8 mouse cellular contexts compared by ENCODE assay signal in genomic region chr12:76405971-76406370, GRCm38 (mm10). TPM values are rescaled to one million over a fixed set of nuclear protein-coding genes. Genes with fewer than 3 reads are reported as not detected.
DNase-seq lines count a peak whose midpoint lies in the region; ATAC-seq and TF ChIP-seq lines count a peak whose summit lies in the region.

No protein-coding gene starts in this region.

- H3K9me3 ChIP-seq in hindbrain, embryonic 14.5 days (ENCODE audit: control insufficient read depth, low read length), result no peaks in the 10 kb centered on the region
- H3K9me3 ChIP-seq in midbrain, embryonic 10.5 days (replicated peaks), result no peaks in the 10 kb centered on the region

- H3K27ac ChIP-seq in testis, adult 2 months (ENCODE audit: control insufficient read depth, insufficient read depth, low read depth, low read length), result peak overlapping the region; percentile 98
- H3K27ac ChIP-seq in hindbrain, embryonic 14.5 days, result no peak overlapping the region
- no peak overlapping the region for H3K27ac ChIP-seq in midbrain, embryonic 10.5 days (replicated peaks)

- H3K4me1 ChIP-seq in testis, adult 2 months (ENCODE audit: control insufficient read depth, insufficient read depth, low read length), result peaks cover 5% of the 10 kb centered on the region
- peaks cover 12% of the 10 kb centered on the region; the same call in 1 of the 2 replicates for H3K4me1 ChIP-seq in hindbrain, embryonic 14.5 days (replicated peaks; ENCODE audit: control insufficient read depth, insufficient read depth, low read length)
- H3K4me1 ChIP-seq in midbrain, embryonic 10.5 days, result peaks cover 31% of the 10 kb centered on the region

- ATAC-seq in hindbrain, embryonic 14.5 days (ENCODE audit: low FRiP score), result no peak

- no peak overlapping the region for H3K9ac ChIP-seq in hindbrain, embryonic 14.5 days

- H3K36me3 ChIP-seq in testis, adult 2 months (ENCODE audit: control insufficient read depth, insufficient read depth, low read length), result peaks cover 3% of the 10 kb centered on the region
- no peaks in the 10 kb centered on the region for H3K36me3 ChIP-seq in hindbrain, embryonic 14.5 days (replicated peaks; ENCODE audit: control insufficient read depth, insufficient read depth)
- no peaks in the 10 kb centered on the region for H3K36me3 ChIP-seq in midbrain, embryonic 10.5 days

- no peaks in the 10 kb centered on the region for H3K27me3 ChIP-seq in testis, adult 2 months (ENCODE audit: control insufficient read depth, insufficient read depth, low read length)
- H3K27me3 ChIP-seq in hindbrain, embryonic 14.5 days (ENCODE audit: control insufficient read depth, insufficient read depth, low read length), result peaks cover 54% of the 10 kb centered on the region
- peaks cover 68% of the 10 kb centered on the region for H3K27me3 ChIP-seq in midbrain, embryonic 10.5 days (ENCODE audit: low read depth, poor library complexity, severe bottlenecking)

- WGBS in hindbrain, embryonic 14.5 days, result 4% methylated on average over 23 of the region's 23 CpGs
- 4% methylated on average over 23 of the region's 23 CpGs for WGBS in midbrain, embryonic 10.5 days

- peak overlapping the region; percentile 74 for H3K4me2 ChIP-seq in hindbrain, embryonic 14.5 days (replicated peaks)

- TF ChIP-seq CTCF in testis, adult 2 months (IDR thresholded peaks at IDR 0.05; ENCODE audit: control insufficient read depth, insufficient read depth, insufficient replicate concordance, low read depth, low read length), result no peak

- peak; percentile 21 for DNase-seq in adrenal gland, postnatal 14 days
- no peak for DNase-seq in adrenal gland, postnatal 4 days (ENCODE audit: low spot score in 2 of 2)
- no peak for DNase-seq in testis, postnatal 10 days (ENCODE audit: low spot score)
- no peak for DNase-seq in hindbrain, embryonic 14.5 days (ENCODE audit: low spot score)
- peak; percentile 45 for DNase-seq in midbrain, embryonic 10.5 days (ENCODE audit: low spot score)
- DNase-seq in Muller cell, postnatal 12 days (ENCODE audit: inconsistent ontology term), result no peak
- DNase-seq in layer of hippocampus, postnatal 10 days (ENCODE audit: low spot score in 2 of 2), result no peak

- no peak for TF ChIP-seq POLR2A in testis, adult 2 months (IDR thresholded peaks at IDR 0.05; ENCODE audit: control insufficient read depth, low read depth, low read length)

- H3K4me3 ChIP-seq in testis, adult 2 months (ENCODE audit: control insufficient read depth, low read depth, low read length), result peak overlapping the region; percentile 94
- H3K4me3 ChIP-seq in hindbrain, embryonic 14.5 days (replicated peaks; ENCODE audit: low read length), result peak overlapping the region; percentile 66
- peak overlapping the region; percentile 69 for H3K4me3 ChIP-seq in midbrain, embryonic 10.5 days

RNA-seq across cellular contexts. Expression of gene Hspa2, which starts 2.0 kb away (rescaled TPM):
- 21.9 and 23.3 TPM in 2 replicates for total RNA-seq in adrenal gland, postnatal 14 days (2021)
- total RNA-seq in adrenal gland, postnatal 4 days (2021), result 10 to 100 TPM; 22.7 to 24.4 TPM
- polyA plus RNA-seq in testis, adult 2 months (2012; rRNA removed), result 758 and 855 TPM in 2 replicates
- 6.4 and 7.9 TPM in 2 replicates for polyA plus RNA-seq in hindbrain, embryonic 14.5 days (2014; fragmentation: Nextera tagmentation; extraction: Ambion mirVana)
- 4.9 and 5.9 TPM in 2 replicates for polyA plus RNA-seq in midbrain, embryonic 10.5 days (2016; fragmentation: Nextera tagmentation; extraction: Ambion mirVana)
- 10 to 100 TPM; 62.3 to 75.3 TPM for total RNA-seq in layer of hippocampus, postnatal 10 days (2021)

RNA-seq across cellular contexts. Expression of gene Ppp1r36, which starts 11.4 kb away (rescaled TPM):
- 0.34 TPM in 1 of 2 replicates, not detected in the other for total RNA-seq in adrenal gland, postnatal 14 days (2021)
- 1 to 10 TPM in 1 of 2 experiments, under 1 TPM in 1; 0.56 to 1.0 TPM for total RNA-seq in adrenal gland, postnatal 4 days (2021)
- 70.7 and 80.4 TPM in 2 replicates for polyA plus RNA-seq in testis, adult 2 months (2012; rRNA removed)
- polyA plus RNA-seq in hindbrain, embryonic 14.5 days (2014; fragmentation: Nextera tagmentation; extraction: Ambion mirVana), result 1.8 and 2.6 TPM in 2 replicates
- polyA plus RNA-seq in midbrain, embryonic 10.5 days (2016; fragmentation: Nextera tagmentation; extraction: Ambion mirVana), result 0.33 and 0.71 TPM in 2 replicates
- total RNA-seq in layer of hippocampus, postnatal 10 days (2021), result 1 to 10 TPM; 1.5 to 2.5 TPM

RNA-seq across cellular contexts. Expression of gene Zbtb1, which starts 35.9 kb away (rescaled TPM):
- 6.4 and 7.0 TPM in 2 replicates for total RNA-seq in adrenal gland, postnatal 14 days (2021)
- 1 to 10 TPM; 8.9 to 9.4 TPM for total RNA-seq in adrenal gland, postnatal 4 days (2021)
- 0.30 and 0.34 TPM in 2 replicates for polyA plus RNA-seq in testis, adult 2 months (2012; rRNA removed)
- polyA plus RNA-seq in hindbrain, embryonic 14.5 days (2014; fragmentation: Nextera tagmentation; extraction: Ambion mirVana), result 4.2 and 4.7 TPM in 2 replicates
- polyA plus RNA-seq in midbrain, embryonic 10.5 days (2016; fragmentation: Nextera tagmentation; extraction: Ambion mirVana), result 7.2 and 7.9 TPM in 2 replicates
- total RNA-seq in layer of hippocampus, postnatal 10 days (2021), result 1 to 10 TPM; 5.6 to 6.1 TPM

RNA-seq across cellular contexts. Expression of gene Zbtb25, which starts 36.6 kb away (rescaled TPM):
- total RNA-seq in adrenal gland, postnatal 14 days (2021), result 7.3 and 9.1 TPM in 2 replicates
- 10 to 100 TPM; 16.5 to 16.6 TPM for total RNA-seq in adrenal gland, postnatal 4 days (2021)
- 15.7 and 15.8 TPM in 2 replicates for polyA plus RNA-seq in testis, adult 2 months (2012; rRNA removed)
- 16.0 and 16.5 TPM in 2 replicates for polyA plus RNA-seq in hindbrain, embryonic 14.5 days (2014; fragmentation: Nextera tagmentation; extraction: Ambion mirVana)
- polyA plus RNA-seq in midbrain, embryonic 10.5 days (2016; fragmentation: Nextera tagmentation; extraction: Ambion mirVana), result 18.2 and 19.0 TPM in 2 replicates
- 10 to 100 TPM; 16.9 to 20.9 TPM for total RNA-seq in layer of hippocampus, postnatal 10 days (2021)

Comparison
In these comparisons a context has a peak if more than half of its experiments do, and no peak if none do; other contexts are left out.
1. DNase-seq: peak in adrenal gland, postnatal 14 days (single experiment) and midbrain, embryonic 10.5 days (single experiment); none in adrenal gland, postnatal 4 days (0 of 2), testis, postnatal 10 days (single experiment), hindbrain, embryonic 14.5 days (single experiment), Muller cell, postnatal 12 days (single experiment) and layer of hippocampus, postnatal 10 days (0 of 2).
2. Peak in every context shown above with its lines, with median percentiles within 50 percentile points of each other: H3K4me3 ChIP-seq.